Mouse (Mus musculus): ENCODE measurements around the gene Erbb3. TPM values are rescaled to one million over a fixed set of nuclear protein-coding genes. Genes with fewer than 3 reads are reported as not detected.
"Not testable (repeated sequence)": the region's sequence is repeated elsewhere in the genome, so short reads cannot be mapped to it uniquely, and the experiment has no call there.

Erbb3 gene
- polyA plus RNA-seq, 1 experiment from 2014 or later: 14.8 TPM

GRCm38 (mm10) chr10:128555567-128555966 lies 33.9 kb downstream of the Erbb3 start:
- not testable (repeated sequence) for H3K27me3 ChIP-seq; ATAC-seq (ENCODE audit: insufficient number of reproducible peaks, insufficient read depth, low FRiP score, low TSS enrichment, low read depth); H3K4me2 ChIP-seq; H3K27ac ChIP-seq; H3K4me3 ChIP-seq; H3K9ac ChIP-seq; H3K4me1 ChIP-seq; H3K9me3 ChIP-seq
- H3K36me3 ChIP-seq: peaks cover 37% of the 10 kb centered on the region
- 89% methylated on average over 1 of the region's 1 CpGs for WGBS

- H3K27me3 ChIP-seq; H3K4me3 ChIP-seq; H3K27ac ChIP-seq; H3K9ac ChIP-seq; H3K4me1 ChIP-seq; ATAC-seq (ENCODE audit: insufficient number of reproducible peaks, insufficient read depth, low FRiP score, low TSS enrichment, low read depth); H3K9me3 ChIP-seq; H3K4me2 ChIP-seq; H3K36me3 ChIP-seq: not testable (repeated sequence)
- WGBS: 92% methylated on average over 11 of the region's 11 CpGs
These were observed 39.2 kb downstream of the Erbb3 start for GRCm38 (mm10) chr10:128550144-128550823.

- H3K4me1 ChIP-seq; H3K9me3 ChIP-seq; H3K27me3 ChIP-seq; ATAC-seq (ENCODE audit: insufficient number of reproducible peaks, insufficient read depth, low FRiP score, low TSS enrichment, low read depth); H3K4me3 ChIP-seq; H3K9ac ChIP-seq; H3K36me3 ChIP-seq: not testable (repeated sequence)
- H3K27ac ChIP-seq: 0 out of 2 replicates have a peak overlapping the region, but pooled peaks have one; percentile 23
- H3K4me2 ChIP-seq: peak overlapping the region; percentile 11; the same call in 1 of the 2 replicates
- 64% methylated on average over 6 of the region's 6 CpGs for WGBS
These were observed 39.8 kb downstream of the Erbb3 start for GRCm38 (mm10) chr10:128549682-128550057.

GRCm38 (mm10) chr10:128548947-128549681 lies 40.3 kb downstream of the Erbb3 start, which contains the start of gene Rpl41:
TSS of gene Rpl41 (minus strand) at chr10:128549305.
- peak within 1 kb of the TSS; percentile 80 for H3K4me3 ChIP-seq
- peak within 1 kb of the TSS; percentile 83 for H3K4me2 ChIP-seq
- no peaks in the 10 kb centered on the region for H3K27me3 ChIP-seq
- H3K36me3 ChIP-seq: peaks cover 15% of the 10 kb centered on the region
- H3K9me3 ChIP-seq: no peaks in the 10 kb centered on the region
- H3K9ac ChIP-seq: peak within 1 kb of the TSS; percentile 96
- peak; percentile 88 for ATAC-seq (ENCODE audit: insufficient number of reproducible peaks, insufficient read depth, low FRiP score, low TSS enrichment, low read depth)
- under 1% methylated on average over 31 of the region's 31 CpGs for WGBS
- peak within 1 kb of the TSS; percentile 98 for H3K27ac ChIP-seq
- peaks cover 9% of the 10 kb centered on the region for H3K4me1 ChIP-seq

GRCm38 (mm10) chr10:128548051-128548791 lies 41.2 kb downstream of the Erbb3 start:
- peak overlapping the region; percentile 96 for H3K9ac ChIP-seq
- not testable (repeated sequence) for H3K27me3 ChIP-seq; H3K9me3 ChIP-seq; H3K4me1 ChIP-seq; ATAC-seq (ENCODE audit: insufficient number of reproducible peaks, insufficient read depth, low FRiP score, low TSS enrichment, low read depth)
- peaks cover 24% of the 10 kb centered on the region for H3K36me3 ChIP-seq
- peak overlapping the region; percentile 98 for H3K27ac ChIP-seq
- peak overlapping the region; percentile 83 for H3K4me2 ChIP-seq
- under 1% methylated on average over 30 of the region's 30 CpGs for WGBS
- H3K4me3 ChIP-seq: peak overlapping the region; percentile 80

GRCm38 (mm10) chr10:128547361-128548032 lies 42.0 kb downstream of the Erbb3 start, which contains the start of gene Zc3h10:
TSS of gene Zc3h10 (minus strand) at chr10:128547774.
- under 1% methylated on average over 50 of the region's 50 CpGs for WGBS
- H3K9ac ChIP-seq: peak within 1 kb of the TSS; percentile 96
- H3K27me3 ChIP-seq: no peaks in the 10 kb centered on the region
- peak within 1 kb of the TSS; percentile 98 for H3K27ac ChIP-seq
- peak within 1 kb of the TSS; percentile 80 for H3K4me3 ChIP-seq
- no peaks in the 10 kb centered on the region for H3K9me3 ChIP-seq
- H3K4me2 ChIP-seq: peak within 1 kb of the TSS; percentile 83
- H3K36me3 ChIP-seq: peaks cover 31% of the 10 kb centered on the region
- peak; percentile 85 for ATAC-seq (ENCODE audit: insufficient number of reproducible peaks, insufficient read depth, low FRiP score, low TSS enrichment, low read depth)
- peaks cover 9% of the 10 kb centered on the region for H3K4me1 ChIP-seq

GRCm38 (mm10) chr10:128546787-128547186 lies 42.7 kb downstream of the Erbb3 start:
- Histone ChIP-seq H3K36me3 (peaks cover 37% of the 10 kb centered on the region), H3K9ac (peak overlapping the region; percentile 96), H3K4me2 (peak overlapping the region; percentile 83), H3K9me3 (no peaks in the 10 kb centered on the region), H3K4me1 (peaks cover 9% of the 10 kb centered on the region), H3K27me3 (no peaks in the 10 kb centered on the region), H3K27ac (peak overlapping the region; percentile 98), H3K4me3 (peak overlapping the region; percentile 80)
- ATAC-seq (ENCODE audit: insufficient number of reproducible peaks, insufficient read depth, low FRiP score, low TSS enrichment, low read depth): no peak
- WGBS: 24% methylated on average over 7 of the region's 7 CpGs

- Histone ChIP-seq H3K4me3 (peak overlapping the region; percentile 80), H3K27ac (peak overlapping the region; percentile 98), H3K36me3 (peaks cover 40% of the 10 kb centered on the region), H3K4me2 (peak overlapping the region; percentile 83), H3K27me3 (no peaks in the 10 kb centered on the region), H3K9ac (peak overlapping the region; percentile 96), H3K4me1 (peaks cover 9% of the 10 kb centered on the region), H3K9me3 (no peaks in the 10 kb centered on the region)
- WGBS: 13% methylated on average over 4 of the region's 4 CpGs
- ATAC-seq (ENCODE audit: insufficient number of reproducible peaks, insufficient read depth, low FRiP score, low TSS enrichment, low read depth): no peak
These were observed 43.1 kb downstream of the Erbb3 start for GRCm38 (mm10) chr10:128546361-128546760.

GRCm38 (mm10) chr10:128545570-128545898 lies 43.9 kb downstream of the Erbb3 start:
- Histone ChIP-seq H3K36me3 (peaks cover 45% of the 10 kb centered on the region), H3K4me2 (0 out of 2 replicates have a peak overlapping the region, but pooled peaks have one; percentile 83), H3K4me3 (no peak overlapping the region), H3K27ac (peak overlapping the region; percentile 98; the same call in 1 of the 2 replicates), H3K4me1 (peaks cover 9% of the 10 kb centered on the region), H3K27me3 (no peaks in the 10 kb centered on the region), H3K9me3 (no peaks in the 10 kb centered on the region), H3K9ac (0 out of 2 replicates have a peak overlapping the region, but pooled peaks have one; percentile 32)
- no peak for ATAC-seq (ENCODE audit: insufficient number of reproducible peaks, insufficient read depth, low FRiP score, low TSS enrichment, low read depth)
- 88% methylated on average over 3 of the region's 3 CpGs for WGBS

- Histone ChIP-seq H3K4me1 (peaks cover 9% of the 10 kb centered on the region), H3K9ac (0 out of 2 replicates have a peak overlapping the region, but pooled peaks have one; percentile 32), H3K27me3 (no peaks in the 10 kb centered on the region), H3K4me3 (no peak overlapping the region), H3K27ac (no peak overlapping the region), H3K4me2 (no peak overlapping the region), H3K9me3 (no peaks in the 10 kb centered on the region), H3K36me3 (peaks cover 45% of the 10 kb centered on the region)
- 93% methylated on average over 37 of the region's 37 CpGs for WGBS
- no peak for ATAC-seq (ENCODE audit: insufficient number of reproducible peaks, insufficient read depth, low FRiP score, low TSS enrichment, low read depth)
These were observed 44.5 kb downstream of the Erbb3 start for GRCm38 (mm10) chr10:128544674-128545569.

Data from embryonic facial prominence, embryonic 13.5 days (tissue).